Mouse (Mus musculus) right cerebral cortex, adult 18-20 months (tissue): ENCODE data around the gene Tmem251.

Experiments
- DNase-seq: peaks from one replicate; pipeline ENCODE4 v3.0.0; 2022; ENCODE audit warnings: mixed read lengths

Gene Tmem251

DNA sequence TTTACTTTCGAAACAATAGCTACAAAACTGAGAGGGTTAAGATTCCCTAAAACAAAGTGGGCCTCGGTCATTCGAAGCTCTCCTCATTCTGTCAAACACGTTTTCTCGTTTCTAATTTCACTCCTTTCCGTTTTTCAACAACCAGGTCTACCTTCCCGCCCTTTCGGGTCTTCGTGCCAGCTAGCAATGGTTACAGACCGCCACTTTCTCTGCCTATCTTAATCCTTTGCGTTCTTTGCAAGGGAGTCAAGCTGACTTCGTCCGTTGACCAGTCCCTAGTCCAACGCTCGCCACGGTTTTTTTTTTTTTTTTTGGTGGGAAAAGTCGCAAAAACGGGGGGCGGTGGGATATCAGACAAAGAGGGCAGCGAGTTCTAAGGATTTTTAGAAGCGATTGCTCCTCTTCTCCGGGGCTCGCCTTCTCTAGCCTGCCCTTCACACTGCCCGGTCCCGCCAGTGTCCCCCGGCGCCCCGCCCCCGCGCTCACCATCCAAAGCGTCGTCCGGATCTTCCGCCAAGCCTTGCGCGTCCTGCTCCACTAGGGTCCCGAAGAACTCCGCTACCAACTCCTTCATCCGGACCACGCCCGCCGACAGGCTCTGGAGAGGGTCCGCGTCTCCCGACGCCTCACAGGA lies 13.6 kb downstream of the Tmem251 start:
- no peak for DNase-seq

DNA sequence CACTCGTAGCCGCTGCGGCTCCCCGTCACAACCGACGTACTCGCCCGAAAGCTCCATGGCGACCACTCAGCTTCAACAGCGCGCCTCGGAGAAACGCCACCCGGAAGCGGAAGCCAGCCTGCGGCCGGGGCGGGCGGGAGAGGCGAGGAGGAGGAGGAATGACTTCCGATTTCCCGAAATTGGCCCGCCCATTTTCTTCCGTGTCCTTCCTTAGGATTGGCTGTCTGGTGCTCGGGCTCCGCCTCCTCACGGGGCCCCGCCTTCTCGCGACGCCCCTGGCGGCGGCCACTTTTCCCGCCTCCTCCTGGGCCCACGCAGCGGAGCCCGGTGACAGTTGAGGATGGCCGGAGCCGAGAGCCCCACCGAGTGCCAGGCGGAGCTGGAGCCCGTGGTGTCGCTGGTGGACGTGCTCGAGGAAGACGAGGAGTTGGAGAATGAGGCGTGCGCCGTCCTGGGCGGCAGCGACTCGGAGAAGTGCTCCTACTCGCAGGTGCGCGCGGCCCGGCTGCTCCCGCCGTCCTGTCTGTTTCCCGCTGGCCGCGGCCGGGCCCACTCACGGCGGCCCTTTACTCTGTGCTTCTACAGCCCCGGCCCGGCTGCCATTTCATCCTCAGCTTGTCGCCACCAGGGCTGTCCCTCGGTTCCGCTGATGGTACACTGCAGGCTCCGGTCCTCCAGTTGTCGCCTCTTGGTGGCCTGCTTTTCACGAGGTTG lies 14.3 kb downstream of the Tmem251 start, which contains the start of the genes Gm28051, Gon7 and Ubr7:
Gene Gm28051, minus strand, starts transcription at position 77 of the 714 bp plus-strand sequence.
Gene Gon7, minus strand, starts transcription at position 115 of the 714 bp plus-strand sequence.
Gene Ubr7, plus strand, starts transcription at position 279 of the 714 bp plus-strand sequence.
- DNase-seq = peak; percentile 98

DNA sequence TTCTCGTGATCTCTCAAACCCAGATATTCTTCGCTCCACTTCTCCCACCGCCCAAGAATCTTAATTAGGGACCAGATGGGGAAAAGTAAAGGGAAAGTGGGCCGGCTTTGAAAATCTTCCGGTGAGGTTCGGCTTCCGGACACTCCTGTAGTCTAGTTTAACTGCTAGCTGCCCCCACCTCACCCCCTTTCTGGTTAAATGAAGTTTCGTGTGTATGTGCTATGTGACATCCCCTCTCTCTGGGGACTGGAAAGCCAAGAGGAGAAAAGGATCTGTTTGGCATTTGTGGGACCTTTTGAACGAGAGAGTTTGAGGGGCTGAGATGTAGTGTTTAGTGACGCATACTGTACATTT lies 14.8 kb downstream of the Tmem251 start, which contains the start of gene Gm20604:
Gene Gm20604, minus strand, starts transcription at position 270 of the 354 bp plus-strand sequence.
- DNase-seq = no peak

DNA sequence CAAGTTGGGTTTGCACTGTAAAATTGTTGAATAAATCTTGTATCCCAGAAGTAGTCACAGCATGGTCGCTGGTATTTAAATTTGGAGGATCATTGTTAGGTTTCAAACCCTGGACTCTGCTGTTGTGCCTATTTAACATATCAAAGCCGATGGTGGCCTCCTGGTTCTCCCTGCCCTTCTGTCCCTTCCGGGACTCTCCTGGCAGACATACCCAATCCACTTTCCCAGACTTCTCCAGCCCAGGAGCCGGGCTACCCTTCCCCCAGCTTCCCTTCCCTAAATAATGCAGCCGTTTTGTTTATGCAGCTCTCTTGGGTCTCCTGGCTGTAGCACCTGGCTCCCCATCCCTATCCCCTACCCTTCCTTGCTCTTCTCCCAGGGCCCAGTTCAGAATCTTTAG lies 15.4 kb downstream of the Tmem251 start:
- DNase-seq = no peak

DNA sequence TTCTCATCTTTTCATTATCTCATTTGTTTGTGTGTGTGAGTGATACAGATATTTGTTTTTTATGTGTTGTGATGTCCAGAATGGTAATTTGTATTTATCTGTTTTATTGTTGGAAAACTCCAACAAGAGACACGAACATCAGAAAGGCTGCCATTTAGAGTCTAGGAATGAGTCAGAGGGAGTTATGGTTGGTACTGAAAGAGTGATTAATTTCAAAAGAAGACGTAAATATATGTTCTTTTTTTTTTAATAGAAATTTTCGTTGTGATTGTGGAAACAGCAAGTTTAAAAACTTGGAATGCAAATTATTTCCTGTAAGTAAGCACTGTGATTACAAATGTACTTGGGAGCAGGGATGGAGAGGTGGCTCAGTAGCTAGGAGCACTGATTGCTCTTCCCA lies 18.1 kb downstream of the Tmem251 start:
- DNase-seq = no peak

DNA sequence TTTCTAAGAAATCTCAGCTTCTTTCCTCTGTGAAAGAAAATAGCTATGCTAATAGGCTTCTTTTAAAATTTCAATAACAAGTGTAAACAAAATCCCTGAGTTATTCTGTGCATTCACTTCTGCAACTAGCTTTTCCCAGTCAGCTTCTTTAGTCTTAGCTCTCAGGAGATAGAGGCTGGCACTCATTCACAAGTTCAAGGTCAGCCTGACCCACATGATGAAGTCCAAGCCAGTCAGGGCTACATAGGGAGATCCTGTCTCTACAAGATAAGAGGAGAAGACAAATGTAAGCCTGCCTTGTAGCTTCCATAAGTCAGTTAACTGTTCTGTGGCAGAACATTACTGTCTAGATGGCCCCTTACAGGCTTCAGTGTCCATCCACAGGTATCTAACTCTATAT lies 20.1 kb downstream of the Tmem251 start:
- DNase-seq = no peak

DNA sequence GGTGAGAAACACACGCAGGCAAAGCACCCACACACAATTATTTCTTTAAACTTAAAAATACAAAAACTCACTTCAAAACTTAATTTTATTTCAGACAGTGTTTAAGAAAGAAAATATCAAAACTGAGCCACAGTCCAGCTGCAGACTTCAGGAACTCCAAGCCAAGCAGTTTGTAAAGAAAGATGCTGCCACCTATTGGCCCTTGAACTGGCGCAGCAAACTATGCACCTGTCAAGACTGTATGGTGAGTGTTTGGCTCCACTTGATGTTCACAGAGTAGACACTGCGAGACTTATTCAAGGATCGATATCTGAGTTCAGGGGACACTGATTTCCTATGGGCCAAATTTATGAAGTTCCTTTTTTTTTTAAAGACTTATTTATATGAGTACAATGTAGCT lies 25.4 kb downstream of the Tmem251 start:
- no peak for DNase-seq

DNA sequence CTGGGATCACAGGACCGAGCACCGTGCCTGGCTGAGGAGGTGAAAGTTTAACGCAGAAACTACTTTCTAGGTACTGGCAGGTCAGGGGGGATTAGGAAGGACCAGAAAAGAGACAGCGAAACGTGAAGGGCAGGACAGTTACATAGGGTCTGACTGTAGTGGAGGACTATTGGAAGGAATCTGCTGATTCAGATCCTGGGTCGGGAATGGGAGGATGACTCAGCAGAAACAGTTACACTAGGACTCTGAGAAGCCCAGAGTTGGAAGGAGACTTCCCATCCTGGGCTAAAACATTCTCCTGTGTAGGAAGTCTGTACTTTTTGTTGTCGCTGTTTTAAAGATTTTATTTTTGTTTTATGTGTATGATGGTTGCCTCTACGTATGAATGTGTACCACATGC lies 28.0 kb downstream of the Tmem251 start:
- DNase-seq = no peak

DNA sequence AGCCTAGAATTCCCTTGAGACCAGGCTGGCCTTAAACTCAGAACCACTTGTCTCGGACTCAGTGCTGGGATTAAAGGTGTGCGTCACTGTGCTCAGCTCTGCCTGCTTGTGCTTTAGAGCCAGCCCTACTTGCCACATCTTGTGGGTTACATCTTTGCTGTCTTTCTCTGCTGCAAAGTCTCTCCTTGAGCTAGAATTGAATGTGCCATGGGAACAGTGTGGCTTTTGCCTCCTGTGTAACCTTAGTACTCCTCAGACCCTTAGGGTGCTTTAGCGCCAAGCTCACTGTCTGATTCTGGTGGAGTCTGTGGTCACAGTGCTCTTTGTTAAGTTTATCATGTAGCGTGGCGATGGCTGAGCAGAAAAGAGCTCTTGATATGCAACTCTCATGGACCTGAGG lies 29.1 kb downstream of the Tmem251 start:
- no peak for DNase-seq

DNA sequence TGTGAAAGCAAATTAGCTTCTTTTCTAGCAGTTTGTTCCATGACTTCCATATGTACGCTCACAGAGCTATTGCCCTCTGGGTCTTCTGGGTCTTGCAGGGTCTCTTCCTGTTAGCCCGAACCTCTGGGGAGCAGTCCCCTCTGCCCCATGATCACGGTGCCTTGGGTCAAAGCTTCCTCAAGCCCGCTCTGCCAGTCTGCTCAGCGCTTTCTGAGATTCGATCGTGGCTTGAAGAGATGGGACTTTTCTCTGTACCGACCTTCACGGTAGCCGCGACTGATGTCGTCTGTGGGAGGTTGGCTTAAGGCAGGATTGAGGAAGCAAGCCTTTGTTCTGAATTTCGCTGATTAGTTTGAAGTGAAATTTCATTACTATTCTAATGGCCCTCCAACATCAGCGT lies 32.5 kb downstream of the Tmem251 start:
- no peak for DNase-seq

DNA sequence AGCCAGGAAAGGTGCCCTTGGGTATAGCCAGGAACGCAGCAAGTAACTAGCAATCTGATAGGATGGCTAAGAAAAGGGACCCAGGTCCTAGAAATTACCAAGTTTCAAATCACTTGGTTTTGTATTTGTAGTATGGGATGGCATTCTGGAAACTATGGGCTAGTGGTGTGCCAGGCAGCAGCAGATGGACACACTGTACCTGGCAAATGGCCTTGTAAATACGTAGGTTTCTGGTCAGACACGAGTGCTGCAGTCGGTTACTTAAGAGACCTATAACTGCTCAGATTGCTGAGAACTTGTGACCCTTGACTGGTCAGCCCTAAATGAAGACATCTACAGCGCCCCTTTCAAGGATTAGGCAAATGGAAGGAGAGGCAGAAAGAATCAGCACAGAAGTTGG lies 34.6 kb downstream of the Tmem251 start:
- DNase-seq = no peak

DNA sequence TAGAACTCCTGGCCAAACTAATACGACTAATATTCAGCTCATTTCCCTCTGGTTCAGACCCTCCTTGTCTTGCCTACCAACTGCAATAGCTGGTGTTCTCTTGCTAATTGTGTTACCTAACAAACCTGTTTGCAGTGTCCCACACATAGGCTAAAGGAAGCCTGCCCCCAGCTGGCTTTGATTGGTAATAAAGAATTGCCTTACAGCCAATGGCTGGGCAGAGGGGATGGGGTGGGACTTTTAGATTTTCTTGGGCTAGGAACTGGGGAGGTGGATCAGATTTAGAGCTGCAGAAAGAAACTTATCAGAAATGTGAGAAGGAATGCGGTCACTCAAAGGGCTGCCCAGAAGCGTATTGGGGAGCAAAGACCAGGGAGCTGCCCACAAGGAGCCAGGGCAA lies 35.9 kb downstream of the Tmem251 start:
- DNase-seq = no peak

DNA sequence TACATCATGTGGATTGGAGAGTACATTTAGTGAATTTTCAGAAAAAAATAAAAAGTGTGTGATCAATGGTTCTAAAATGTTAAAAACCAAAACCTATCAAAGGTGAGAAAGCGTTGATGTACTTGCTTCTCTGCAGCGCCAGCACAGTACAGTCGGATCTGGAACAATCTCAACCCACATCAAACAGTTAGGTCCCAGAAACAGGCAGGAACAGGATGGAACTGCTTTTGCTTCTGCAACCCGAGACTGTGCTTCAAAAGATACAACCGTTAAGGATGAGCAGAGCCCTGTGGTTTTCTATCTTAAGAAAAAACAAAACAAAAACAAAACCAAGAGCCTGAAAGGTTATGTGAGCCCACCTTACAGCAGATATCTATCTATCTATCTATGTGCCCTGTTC lies 39.3 kb downstream of the Tmem251 start:
- no peak for DNase-seq

DNA sequence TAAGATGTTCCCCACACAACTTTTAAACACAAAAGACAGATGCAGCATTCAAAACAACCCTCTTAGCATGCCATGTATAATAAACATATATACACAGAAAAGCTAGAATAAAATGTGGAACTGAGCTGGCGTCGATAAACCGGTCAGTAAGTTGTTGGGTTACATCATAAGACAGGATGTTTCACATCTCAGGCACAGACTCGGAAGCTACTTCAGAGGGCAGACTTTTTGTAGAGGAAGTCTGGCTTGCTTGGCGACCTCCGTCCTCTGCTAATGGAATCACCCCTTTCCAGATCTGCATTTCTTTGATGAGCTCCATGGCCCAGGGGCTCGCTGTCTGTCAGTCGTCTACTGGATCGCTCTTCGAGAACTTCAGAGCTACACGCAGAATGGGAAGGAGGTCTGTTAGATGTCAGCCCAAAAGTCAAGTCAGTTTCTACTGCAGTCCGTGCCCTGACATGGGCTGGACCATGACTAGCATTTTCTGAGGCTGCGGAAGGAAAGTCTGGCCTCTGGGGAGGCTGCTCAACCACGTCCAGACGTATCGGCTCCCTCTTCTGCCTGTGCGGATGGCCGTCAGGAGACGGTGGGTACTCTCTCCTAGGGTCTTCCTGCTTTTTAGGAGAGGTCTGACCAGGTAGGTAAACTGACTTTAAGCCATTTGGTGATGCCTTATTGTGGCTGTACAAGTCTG lies 41.5 kb downstream of the Tmem251 start:
- DNase-seq = no peak

DNA sequence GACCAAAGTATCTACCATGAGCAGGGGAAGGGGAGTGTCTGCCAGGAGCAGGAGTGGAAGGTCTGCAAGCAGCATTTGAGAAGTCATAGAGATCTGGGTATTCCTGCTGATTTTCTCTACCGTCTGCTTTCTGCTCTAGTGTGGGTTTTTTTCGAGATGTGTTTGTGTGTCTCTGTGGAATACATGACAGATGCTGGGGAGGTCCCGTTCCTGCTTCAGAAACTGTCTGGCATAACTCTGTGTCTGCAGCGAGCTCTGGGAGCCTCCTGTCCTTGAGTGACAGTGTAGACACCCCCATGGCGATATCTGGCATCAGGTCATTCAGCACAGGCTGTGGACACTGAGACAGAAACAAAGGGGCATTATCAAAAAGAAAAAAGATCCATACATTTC lies 42.0 kb downstream of the Tmem251 start:
- no peak for DNase-seq

DNA sequence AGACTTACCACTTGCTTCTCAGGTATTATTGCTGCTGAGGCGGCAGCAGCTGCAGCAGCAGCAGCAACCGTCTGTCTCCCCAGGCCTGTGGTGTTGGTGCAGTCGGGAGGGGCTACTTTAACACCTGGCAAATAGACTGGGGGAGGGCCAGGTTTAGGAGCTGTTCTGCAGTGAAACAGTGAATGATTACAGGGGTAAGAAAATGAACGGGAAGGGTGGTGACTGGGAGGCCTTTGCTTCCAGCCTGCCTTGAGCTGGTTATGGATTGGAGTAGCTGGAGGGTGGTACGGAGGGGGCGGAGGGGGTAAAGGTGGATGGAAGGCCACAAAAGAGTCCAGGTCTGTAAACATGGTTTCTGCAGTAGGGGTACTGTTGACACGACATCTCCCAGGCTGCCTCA lies 44.4 kb downstream of the Tmem251 start:
- DNase-seq = no peak
